Mouse (Mus musculus): ENCODE measurements around the gene Shisa4.
"Not testable (repeated sequence)": the region's sequence is repeated elsewhere in the genome, so short reads cannot be mapped to it uniquely, and the experiment has no call there.

Gene Shisa4

GRCm38 (mm10) chr1:135374868-135375581, at the start of gene Shisa4:
Shisa4 (minus strand) TSS chr1:135375237.
- DNase-seq (ENCODE audit: low spot score in 2 of 2) = peak; percentile 60 to 79

GRCm38 (mm10) chr1:135422772-135423171, 47.7 kb upstream of the Shisa4 start:
- DNase-seq (ENCODE audit: low spot score in 2 of 2) = no peak

DNA sequence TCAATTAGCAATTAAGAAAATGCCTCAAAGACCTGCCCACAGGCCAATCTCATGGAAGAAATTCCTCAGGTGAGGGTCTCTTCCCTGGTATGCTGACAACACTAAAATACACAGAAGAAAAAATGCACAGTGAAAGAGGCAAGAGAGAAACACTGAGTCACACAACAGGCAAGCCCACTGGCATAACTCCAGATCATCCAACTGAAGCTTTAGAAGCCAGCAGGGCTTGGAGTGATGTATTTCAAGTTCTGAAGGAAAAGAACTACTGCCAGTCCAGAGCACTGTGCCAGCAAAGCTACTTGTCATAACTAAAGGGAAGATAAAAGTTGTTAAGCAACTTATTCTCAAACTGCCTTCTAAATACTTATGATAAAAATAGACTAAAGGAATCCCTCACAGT, 39.0 kb upstream of the Shisa4 start:
- DNase-seq (ENCODE audit: low spot score in 2 of 2) = no peak

- DNase-seq (ENCODE audit: low spot score in 2 of 2) = no peak
These were observed 37.1 kb upstream of the Shisa4 start for GRCm38 (mm10) chr1:135412130-135412529.

- DNase-seq (ENCODE audit: low spot score in 2 of 2) = no peak
These were observed 35.9 kb upstream of the Shisa4 start for GRCm38 (mm10) chr1:135410967-135411366.

- DNase-seq (ENCODE audit: low spot score in 2 of 2) = no peak
These were observed 33.9 kb upstream of the Shisa4 start for GRCm38 (mm10) chr1:135408973-135409372.

GRCm38 (mm10) chr1:135405356-135405755, 30.3 kb upstream of the Shisa4 start:
- DNase-seq (ENCODE audit: low spot score in 2 of 2) = no peak

DNA sequence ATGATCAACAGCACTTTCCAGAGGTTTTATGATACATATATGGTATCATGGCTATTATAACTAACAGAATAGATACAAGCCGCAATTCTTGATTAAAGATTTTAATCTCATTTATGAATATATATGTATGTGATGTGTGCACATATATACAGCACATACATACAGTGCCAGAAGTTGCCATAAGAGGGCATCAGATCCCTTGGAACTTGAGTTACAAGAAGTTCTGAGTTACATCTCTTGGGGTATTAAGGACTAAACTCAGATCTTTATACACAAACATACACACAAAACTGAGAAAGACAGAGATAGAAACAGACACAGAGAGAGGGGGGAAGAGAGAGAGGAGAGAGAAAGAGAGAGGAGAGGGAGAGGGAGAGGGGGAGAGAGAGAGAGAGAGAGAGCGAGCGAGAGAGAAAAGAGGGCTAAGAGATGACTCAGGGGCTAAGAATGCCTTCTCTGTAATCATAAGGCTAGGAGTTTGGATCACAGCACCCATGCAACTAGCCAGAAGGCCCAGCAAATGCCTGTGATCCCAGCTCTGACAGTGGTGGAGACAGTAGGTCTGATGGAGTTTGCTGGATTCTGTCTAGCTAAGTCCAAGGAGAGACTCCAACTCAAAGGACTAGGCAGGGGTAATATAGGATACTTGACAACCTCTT, 26.5 kb upstream of the Shisa4 start:
- no peak for DNase-seq (ENCODE audit: low spot score in 2 of 2)

DNA sequence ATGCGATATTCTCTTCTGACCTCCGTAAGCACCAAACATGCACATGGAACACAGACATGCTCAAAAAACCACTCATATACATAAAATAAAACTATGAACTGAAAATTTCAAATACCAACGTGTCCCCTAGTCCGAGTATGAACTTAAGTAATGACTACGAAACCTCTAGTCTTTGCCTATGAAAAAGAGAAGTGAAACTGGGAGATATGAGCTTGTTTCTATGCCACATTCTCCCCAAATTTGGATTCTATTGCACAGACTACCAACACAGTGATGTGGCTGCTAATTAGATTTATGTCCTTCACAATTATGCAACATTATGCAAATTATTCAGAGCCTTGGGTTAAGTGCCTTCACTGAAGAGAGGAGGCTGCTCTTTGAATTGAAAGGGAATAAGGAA, 24.4 kb upstream of the Shisa4 start:
- DNase-seq (ENCODE audit: low spot score in 2 of 2) = no peak

DNA sequence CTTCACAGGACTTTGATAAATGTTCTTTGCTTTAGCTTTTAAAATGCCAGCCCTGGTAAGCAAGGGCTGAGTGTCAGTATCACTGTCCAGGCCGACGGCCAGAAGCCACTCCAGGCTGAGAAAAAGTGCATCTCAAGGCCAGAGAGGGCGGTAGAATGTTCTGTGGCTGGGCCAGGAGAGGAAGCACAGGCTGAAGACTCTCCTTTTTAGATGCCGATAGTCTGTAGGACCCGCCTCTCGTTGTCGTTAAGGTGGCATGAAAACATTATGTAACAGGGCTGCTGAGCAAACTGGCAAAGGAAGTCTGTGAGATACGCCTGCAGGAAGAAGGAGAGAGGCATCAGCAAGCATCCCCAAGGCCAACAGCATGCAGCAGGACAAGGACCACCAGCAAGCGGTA, 10.1 kb upstream of the Shisa4 start:
- no peak for DNase-seq (ENCODE audit: low spot score in 2 of 2)

DNA sequence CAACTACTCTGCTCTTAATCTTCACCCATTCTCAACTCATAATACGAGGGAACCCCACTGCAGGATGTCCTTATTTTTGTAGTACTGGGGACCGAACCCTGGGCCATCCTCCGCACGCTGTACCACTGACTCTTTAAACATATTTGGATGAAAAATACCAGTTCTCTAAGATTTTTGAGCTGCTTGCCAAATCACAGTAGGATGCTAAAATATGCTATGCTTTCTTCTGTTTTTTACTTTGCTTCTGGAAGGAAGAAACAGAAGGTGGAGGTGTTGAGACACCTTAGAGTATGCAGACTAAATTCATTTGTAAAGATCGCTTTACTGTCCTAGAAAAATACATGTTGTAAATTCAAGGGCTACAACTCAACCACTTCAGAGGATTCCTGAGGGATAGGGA, 9.1 kb upstream of the Shisa4 start:
- no peak for DNase-seq (ENCODE audit: low spot score in 2 of 2)

GRCm38 (mm10) chr1:135381560-135381959, 6.5 kb upstream of the Shisa4 start:
- DNase-seq (ENCODE audit: low spot score in 2 of 2) = not testable (repeated sequence)

DNA sequence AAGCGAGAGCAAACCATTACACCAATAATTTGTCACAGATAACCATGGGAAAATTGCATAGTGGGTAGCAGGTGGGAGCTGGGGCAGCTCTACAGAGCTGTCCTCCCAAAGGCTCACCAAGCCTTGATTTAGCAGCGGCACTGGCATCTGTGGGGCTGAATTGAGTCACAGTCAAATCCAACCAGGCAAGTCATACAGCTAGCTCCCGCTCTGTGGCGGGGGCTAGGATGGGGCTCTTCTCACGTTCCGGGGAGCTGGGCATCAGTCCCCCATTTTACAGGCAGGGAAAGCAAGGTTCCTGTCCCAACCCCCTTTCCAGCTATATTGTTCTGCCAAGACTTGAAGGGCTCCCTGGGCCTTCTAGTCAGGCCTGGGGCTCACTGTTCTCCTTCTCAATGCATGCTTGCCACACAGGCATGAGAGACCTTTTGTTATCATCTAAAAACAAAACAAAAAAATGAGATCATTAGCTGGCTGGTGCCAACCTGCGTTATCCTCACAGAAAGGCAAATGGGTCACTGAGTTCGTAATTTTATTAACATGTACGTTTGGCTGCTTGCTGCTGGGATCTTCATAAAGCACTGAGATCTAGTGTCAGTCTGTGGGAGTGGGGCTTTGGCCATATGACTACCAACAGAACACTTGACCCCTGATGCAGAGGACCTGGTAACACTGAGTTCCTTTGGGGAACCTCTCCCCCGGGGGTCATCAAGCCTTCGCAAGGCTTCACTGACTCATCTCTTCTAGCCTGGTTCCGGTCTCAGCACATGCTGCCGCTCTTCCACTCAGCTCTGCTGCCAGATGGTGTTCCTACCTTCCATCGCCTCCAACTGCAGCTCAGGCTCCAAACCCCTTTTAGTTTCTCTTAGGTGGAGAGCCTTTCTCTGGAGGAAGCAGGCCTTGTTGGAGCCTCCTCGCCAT, 5.3 kb upstream of the Shisa4 start:
- DNase-seq (ENCODE audit: low spot score in 2 of 2) = no peak

DNA sequence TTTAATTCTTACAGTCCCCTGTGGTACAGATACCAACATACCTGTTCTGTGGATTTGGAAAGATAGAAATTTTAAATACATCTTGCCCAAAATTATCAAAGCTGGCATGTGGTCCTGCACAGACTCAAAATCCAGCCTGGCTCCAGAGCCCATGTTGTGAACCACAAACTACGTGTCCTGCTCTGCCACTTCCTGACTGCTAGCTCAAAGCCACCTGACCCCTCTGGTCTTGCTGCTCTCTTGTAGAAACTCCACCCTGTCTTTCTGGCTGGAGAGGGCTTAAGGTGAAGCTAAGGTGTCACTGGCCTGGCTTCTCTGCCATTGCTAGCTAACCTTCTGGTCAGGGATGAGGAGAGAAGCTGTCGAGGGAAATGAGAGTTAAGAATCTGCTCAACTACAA, 4.0 kb upstream of the Shisa4 start:
- no peak for DNase-seq (ENCODE audit: low spot score in 2 of 2)

DNA sequence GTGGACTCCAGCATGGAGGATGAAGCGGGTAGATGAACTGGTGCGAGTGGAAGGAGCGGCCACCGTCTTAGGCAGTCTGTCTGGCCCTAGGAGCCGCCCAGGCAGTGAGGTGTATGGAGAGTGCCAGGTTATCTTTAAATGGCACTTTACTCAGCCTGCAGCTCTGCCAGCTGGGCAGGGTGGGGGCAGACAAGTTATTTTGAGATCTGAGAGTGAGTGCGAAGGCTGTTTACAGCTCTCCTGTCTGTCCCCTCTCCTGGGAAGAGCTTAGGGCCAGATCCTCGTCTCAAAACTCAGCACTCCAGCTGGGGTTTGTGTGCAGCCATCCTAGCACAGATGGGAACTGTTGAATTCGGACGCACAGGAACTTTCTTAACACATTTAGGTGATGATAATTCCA, 3.5 kb upstream of the Shisa4 start:
- DNase-seq (ENCODE audit: low spot score in 2 of 2) = no peak

- DNase-seq (ENCODE audit: low spot score in 2 of 2) = peak in 1 of 2 experiments; percentile 23
These were observed 716 bp downstream of the Shisa4 start for GRCm38 (mm10) chr1:135374175-135374867.

DNA sequence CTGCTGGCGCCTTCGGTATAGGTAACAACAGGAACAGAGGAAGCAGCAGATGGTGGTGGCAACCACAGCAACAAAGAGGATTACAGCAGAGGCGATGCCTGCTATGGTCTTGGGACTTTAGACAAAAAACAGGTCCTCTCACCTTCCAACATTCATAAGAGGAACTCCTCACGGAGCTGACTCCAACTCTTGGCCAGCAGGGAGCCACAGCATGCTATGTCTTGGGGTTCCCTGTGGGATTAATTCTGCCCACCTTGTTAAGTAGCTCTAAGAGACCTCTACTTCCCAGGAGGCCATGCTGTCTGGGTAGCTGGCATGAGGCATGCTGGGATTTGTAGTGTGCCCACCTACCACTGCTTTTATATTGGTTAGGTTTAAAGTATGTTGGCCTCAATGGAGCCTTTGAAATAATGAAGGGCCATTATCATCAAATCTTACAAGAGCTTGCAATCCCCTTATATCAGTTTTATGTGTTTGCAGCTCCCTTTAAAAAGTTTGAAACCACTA, 1.8 kb downstream of the Shisa4 start:
- DNase-seq (ENCODE audit: low spot score in 2 of 2) = no peak

- DNase-seq (ENCODE audit: low spot score in 2 of 2) = no peak
These were observed 5.6 kb downstream of the Shisa4 start for GRCm38 (mm10) chr1:135369415-135369814.

DNA sequence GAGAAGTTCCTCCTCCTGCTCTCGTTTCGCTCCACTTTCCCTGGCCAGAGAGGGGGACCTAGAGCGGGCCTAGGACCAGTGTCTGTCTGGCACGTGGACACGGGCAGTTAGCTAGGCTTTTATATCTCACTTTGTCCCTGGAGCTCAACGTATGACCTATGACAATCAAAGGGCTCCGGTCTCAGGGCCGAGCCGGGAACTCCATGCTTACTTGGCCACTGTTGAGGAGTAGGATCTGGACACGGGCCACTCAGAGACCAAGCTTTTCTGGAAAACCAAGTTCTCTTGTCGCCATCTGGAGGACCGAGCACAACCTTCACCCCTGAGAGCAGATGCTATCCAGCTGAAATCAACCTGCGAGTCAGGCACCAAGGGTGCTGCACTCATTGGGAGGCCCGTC, 6.1 kb downstream of the Shisa4 start:
- DNase-seq (ENCODE audit: low spot score in 2 of 2) = peak in 1 of 2 experiments; percentile 50

GRCm38 (mm10) chr1:135368245-135368644, 6.8 kb downstream of the Shisa4 start:
- peak; percentile 77 to 89 for DNase-seq (ENCODE audit: low spot score in 2 of 2)

GRCm38 (mm10) chr1:135367595-135367994, 7.4 kb downstream of the Shisa4 start:
- no peak for DNase-seq (ENCODE audit: low spot score in 2 of 2)

GRCm38 (mm10) chr1:135367005-135367404, 8.0 kb downstream of the Shisa4 start:
- DNase-seq (ENCODE audit: low spot score in 2 of 2) = no peak

All from cerebellum, postnatal 4 days (tissue).